Mouse (Mus musculus) ES-CJ7 (cell line): ENCODE measurements around the gene Thoc2.

ENCODE experiments used
- DNase-seq: peaks from one replicate; pipeline ENCODE4 v3.0.0; 2011; ENCODE audit warnings: low read depth, low spot score

Gene Thoc2

GRCm38 (mm10) chrX:41920574-41920973 lies at the start of gene Thoc2:
TSS of gene Thoc2 (minus strand) at chrX:41920674.
- DNase-seq: no peak

- DNase-seq: no peak
Measured at GRCm38 (mm10) chrX:41970096-41970495, 49.6 kb upstream of the Thoc2 start.

- no peak for DNase-seq
Measured at GRCm38 (mm10) chrX:41969341-41969740, 48.9 kb upstream of the Thoc2 start.

- DNase-seq: peak; percentile 62
Measured at GRCm38 (mm10) chrX:41957161-41957560, 36.7 kb upstream of the Thoc2 start.

- DNase-seq: no peak
Measured at GRCm38 (mm10) chrX:41941840-41942239, 21.4 kb upstream of the Thoc2 start.

GRCm38 (mm10) chrX:41931821-41932220 lies 11.3 kb upstream of the Thoc2 start:
- DNase-seq: peak; percentile 48

- DNase-seq: peak; percentile 4
Measured at GRCm38 (mm10) chrX:41924708-41925107, 4.2 kb upstream of the Thoc2 start.

- DNase-seq: no peak
Measured at GRCm38 (mm10) chrX:41912061-41912401, 8.4 kb downstream of the Thoc2 start.

- peak; percentile 79 for DNase-seq
Measured at GRCm38 (mm10) chrX:41911390-41912060, 8.9 kb downstream of the Thoc2 start.

- DNase-seq: peak; percentile 2
Measured at GRCm38 (mm10) chrX:41910981-41911380, 9.5 kb downstream of the Thoc2 start.

- peak; percentile 45 for DNase-seq
Measured at GRCm38 (mm10) chrX:41910471-41910870, 10.0 kb downstream of the Thoc2 start.

GRCm38 (mm10) chrX:41884759-41885505 lies 35.5 kb downstream of the Thoc2 start:
- DNase-seq: no peak

GRCm38 (mm10) chrX:41876581-41876980 lies 43.9 kb downstream of the Thoc2 start:
- no peak for DNase-seq

GRCm38 (mm10) chrX:41837823-41838222 lies 82.7 kb downstream of the Thoc2 start:
- no peak for DNase-seq

- DNase-seq: no peak
Measured at GRCm38 (mm10) chrX:41805592-41805991, 114.9 kb downstream of the Thoc2 start.

- no peak for DNase-seq
Measured at GRCm38 (mm10) chrX:41793303-41793702, 127.2 kb downstream of the Thoc2 start.
